Mouse (Mus musculus) ovary, adult 10 weeks (tissue): ENCODE results near the gene Elf2. TPM values are rescaled to one million over a fixed set of nuclear protein-coding genes. Genes with fewer than 3 reads are reported as not detected.

ENCODE experiments used
- polyA plus RNA-seq: library from polyadenylated mRNA; stranded (reverse); fragments of 350-450 nt; fragmentation: Illumina TruSeq; extraction: RNeasy Lipid Tissue Mini Kit (QIAGEN cat#74804); gene quantifications from one replicate; pipeline ENCODE4 v1.2.3, GENCODE M21; 2014

Elf2 gene
- 91.3 TPM for polyA plus RNA-seq

GRCm38 (mm10) chr3:51340552-51341267 lies at the start of gene Elf2:
Gene Elf2, minus strand, starts transcription at chr3:51340663.

GRCm38 (mm10) chr3:51224363-51225225 lies 115.9 kb downstream of the Elf2 start, which contains the start of gene Noct:
Gene Noct, plus strand, starts transcription at chr3:51224447.

Other genes with a start within 250 kb of the Elf2 start
- 17.2 TPM for gene Noct, start 116.2 kb downstream of the Elf2 start, polyA plus RNA-seq
- gene Mgarp, start 56.1 kb upstream of the Elf2 start, polyA plus RNA-seq = 765 TPM
- gene Ndufc1, start 68.3 kb upstream of the Elf2 start, polyA plus RNA-seq = 382 TPM
- 373 TPM for gene Naa15, start 74.5 kb upstream of the Elf2 start, polyA plus RNA-seq
- 40.2 TPM for gene Rab33b, start 143.3 kb upstream of the Elf2 start, polyA plus RNA-seq
- gene Setd7, start 220.2 kb upstream of the Elf2 start, polyA plus RNA-seq = 69.8 TPM